Mouse (Mus musculus) large intestine, adult 2 months (tissue): ENCODE results near the gene Ssxb10. TPM values are rescaled to one million over a fixed set of nuclear protein-coding genes. Genes with fewer than 3 reads are reported as not detected.
"Not testable (repeated sequence)": the region's sequence is repeated elsewhere in the genome, so short reads cannot be mapped to it uniquely, and the experiment has no call there.

Experiments used
- DNase-seq: peaks from one replicate; pipeline ENCODE4 v3.0.0-alpha.2; 2012; ENCODE audit warnings: low read depth, low spot score
- WGBS: fragments of 180-500 bp; shearing (Covaris S2); methylation state at CpG from one replicate; pipeline ENCODE4 v1.1.7; 2018; 5-methylcytosine and 5-hydroxymethylcytosine counted together
- polyA plus RNA-seq: library from polyadenylated mRNA; depleted of rRNA; stranded (reverse); fragments of >200 nt; gene quantifications from 2 replicates; pipeline ENCODE4 v1.2.3, GENCODE M21; 2012; rRNA removed

Gene Ssxb10
- polyA plus RNA-seq = not detected in 2 replicates

GRCm38 (mm10) chrX:8327124-8327523 is at the start of gene Ssxb10:
Gene Ssxb10 (plus strand): TSS chrX:8327424.
- WGBS = 71% methylated on average over 2 of the region's 2 CpGs
- no peak for DNase-seq

GRCm38 (mm10) chrX:8288621-8289020 is 38.6 kb upstream of the Ssxb10 start:
- no peak for DNase-seq
- 81% methylated on average over 5 of the region's 5 CpGs for WGBS

- 39% methylated on average over 1 of the region's 1 CpGs for WGBS
Observed at GRCm38 (mm10) chrX:8309302-8309701, 17.9 kb upstream of the Ssxb10 start.

DNA sequence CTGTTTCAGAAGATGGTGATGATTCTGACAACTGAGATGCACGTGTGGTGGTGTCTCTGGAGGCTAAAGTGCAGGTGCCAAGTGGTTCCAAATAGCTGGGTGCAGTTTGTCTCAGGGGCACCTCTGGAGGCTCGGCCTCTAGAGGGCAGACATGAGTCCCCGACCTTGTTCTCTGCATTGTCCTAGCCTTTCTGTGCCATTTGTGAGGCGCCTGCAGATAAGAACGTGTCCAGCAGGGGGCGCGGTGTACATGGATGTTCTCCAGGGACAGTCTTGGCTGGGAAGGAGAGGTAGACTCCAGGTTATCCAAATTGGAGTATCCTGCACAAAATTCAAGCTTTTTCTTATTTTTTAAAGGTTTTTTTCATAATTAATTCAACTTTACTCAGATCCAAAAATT is 12.3 kb upstream of the Ssxb10 start:
- DNase-seq = not testable (repeated sequence)
- WGBS = 14% methylated on average over 7 of the region's 7 CpGs

More at GRCm38 (mm10) chrX:8309302-8309701, 17.9 kb upstream of the Ssxb10 start:
- DNase-seq = no peak

GRCm38 (mm10) chrX:8366678-8367077 is 39.5 kb downstream of the Ssxb10 start, which contains the start of gene Ssxb9:
Gene Ssxb9 (plus strand): TSS chrX:8366978.
- WGBS = 14% methylated on average over 1 of the region's 1 CpGs
- DNase-seq = not testable (repeated sequence)

Other genes with a start within 250 kb of the Ssxb10 start
- 5.3 and 7.2 TPM in 2 replicates for gene Was, start 236.9 kb upstream of the Ssxb10 start, polyA plus RNA-seq
- gene Wdr13, start 194.5 kb upstream of the Ssxb10 start, polyA plus RNA-seq = 38.4 and 74.3 TPM in 2 replicates
- 76.6 and 101 TPM in 2 replicates for gene Rbm3, start 181.5 kb upstream of the Ssxb10 start, polyA plus RNA-seq
- 10.8 and 11.8 TPM in 2 replicates for gene Tbc1d25, start 151.2 kb upstream of the Ssxb10 start, polyA plus RNA-seq
- 138 and 140 TPM in 2 replicates for gene Ebp, start 133.9 kb upstream of the Ssxb10 start, polyA plus RNA-seq
- gene Porcn, start 120.9 kb upstream of the Ssxb10 start, polyA plus RNA-seq = 6.0 and 6.3 TPM in 2 replicates
- gene Ftsj1, start 75.0 kb upstream of the Ssxb10 start, polyA plus RNA-seq = 24.2 and 26.4 TPM in 2 replicates
- gene Slc38a5, start 56.3 kb upstream of the Ssxb10 start, polyA plus RNA-seq = 0.38 and 0.52 TPM in 2 replicates
- gene Ssxb9, start 39.6 kb downstream of the Ssxb10 start, polyA plus RNA-seq = not detected in 2 replicates
- not detected in 2 replicates for gene Ssxb1, start 85.9 kb downstream of the Ssxb10 start, polyA plus RNA-seq
- gene Ssxb2, start 134.3 kb downstream of the Ssxb10 start, polyA plus RNA-seq = not detected in 2 replicates
- gene Gm14459, start 197.5 kb downstream of the Ssxb10 start, polyA plus RNA-seq = not detected in 2 replicates
- not detected in 2 replicates for gene Ssxb6, start 220.8 kb downstream of the Ssxb10 start, polyA plus RNA-seq